Mouse (Mus musculus) spleen, postnatal 36 days (tissue): ENCODE measurements around the gene Fcho1.
A peak's percentile ranks its signal among the peaks of the same experiment; 100 is the strongest.
"Not testable (repeated sequence)": the region's sequence is repeated elsewhere in the genome, so short reads cannot be mapped to it uniquely, and the experiment has no call there.

ENCODE experiments used
- DNase-seq, 2 experiments: peaks; one replicate each; pipeline ENCODE4 v3.0.0; 2022; ENCODE audit warnings: low spot score in 2 of 2, mixed read lengths in 1 of 2

The Fcho1 gene

GRCm38 (mm10) chr8:71725122-71725924, at the start of gene Fcho1:
Fcho1 (minus strand) TSS chr8:71725716.
- peak; percentile 88 to 91 for DNase-seq

- no peak for DNase-seq
These were observed 45.8 kb upstream of the Fcho1 start for GRCm38 (mm10) chr8:71771336-71771735.

- DNase-seq: no peak
These were observed 33.3 kb upstream of the Fcho1 start for GRCm38 (mm10) chr8:71758816-71759215.

DNA sequence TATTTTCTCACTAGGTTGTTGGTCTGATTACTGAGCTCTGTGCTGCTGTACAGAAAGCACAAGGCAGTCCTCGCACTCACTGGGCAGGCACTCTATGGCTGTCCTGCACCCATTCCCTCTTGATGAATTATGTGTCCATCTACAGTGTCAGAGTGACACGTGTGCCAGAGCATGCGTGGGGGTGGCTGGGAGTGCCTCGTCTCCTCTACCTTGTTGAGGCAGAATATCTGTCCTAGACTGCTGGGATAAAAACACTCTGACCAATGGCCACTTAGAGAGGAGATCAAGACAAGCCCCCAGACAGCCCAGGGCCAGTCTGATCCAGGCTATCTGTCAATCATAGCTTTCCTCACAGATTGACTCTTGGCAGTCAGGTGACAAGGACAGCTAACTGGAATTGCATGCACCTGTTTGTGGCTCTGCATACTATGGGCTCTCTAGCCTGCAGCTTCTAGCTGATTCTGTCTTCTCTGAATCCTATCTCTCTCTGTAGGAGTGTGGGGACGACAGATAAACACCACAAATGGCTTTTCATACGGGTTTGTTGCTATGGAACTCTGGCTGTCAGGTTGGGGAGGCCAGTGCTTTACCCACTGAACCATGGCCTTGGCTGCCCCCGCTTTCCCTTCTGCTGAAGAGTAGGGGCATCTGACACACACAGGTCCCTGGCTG, 27.5 kb upstream of the Fcho1 start:
- not testable (repeated sequence) for DNase-seq

- not testable (repeated sequence) for DNase-seq
These were observed 26.7 kb upstream of the Fcho1 start for GRCm38 (mm10) chr8:71752263-71752662.

DNA sequence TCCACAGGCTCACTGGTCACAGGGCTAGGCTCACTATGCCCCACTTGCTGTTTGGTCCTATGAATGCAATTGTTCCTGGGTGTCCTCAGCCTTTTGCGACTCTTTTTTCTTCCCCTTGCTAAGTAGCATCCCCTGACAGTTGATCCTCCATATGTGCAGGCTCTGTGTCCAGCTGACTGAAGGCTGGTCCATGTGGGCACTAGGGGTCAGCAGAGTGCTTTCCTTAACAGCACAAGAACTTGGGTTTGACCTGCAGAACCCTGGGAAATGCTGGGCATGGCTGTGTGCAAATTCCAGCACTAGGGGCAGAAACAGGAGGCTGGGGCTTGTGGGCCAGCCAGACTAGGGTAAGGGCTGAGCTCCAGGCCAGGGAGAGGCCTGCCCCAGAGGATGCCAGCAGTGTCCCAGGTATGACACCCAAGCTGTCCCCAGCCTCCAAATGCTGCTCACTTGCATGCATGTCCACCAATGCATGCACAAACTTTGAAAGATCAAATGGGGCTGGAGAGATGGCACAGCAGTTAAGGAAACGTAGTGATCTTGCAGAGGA, 25.9 kb upstream of the Fcho1 start:
- peak; percentile 38 to 41 for DNase-seq

GRCm38 (mm10) chr8:71749321-71750075, 24.0 kb upstream of the Fcho1 start:
- not testable (repeated sequence) for DNase-seq

DNA sequence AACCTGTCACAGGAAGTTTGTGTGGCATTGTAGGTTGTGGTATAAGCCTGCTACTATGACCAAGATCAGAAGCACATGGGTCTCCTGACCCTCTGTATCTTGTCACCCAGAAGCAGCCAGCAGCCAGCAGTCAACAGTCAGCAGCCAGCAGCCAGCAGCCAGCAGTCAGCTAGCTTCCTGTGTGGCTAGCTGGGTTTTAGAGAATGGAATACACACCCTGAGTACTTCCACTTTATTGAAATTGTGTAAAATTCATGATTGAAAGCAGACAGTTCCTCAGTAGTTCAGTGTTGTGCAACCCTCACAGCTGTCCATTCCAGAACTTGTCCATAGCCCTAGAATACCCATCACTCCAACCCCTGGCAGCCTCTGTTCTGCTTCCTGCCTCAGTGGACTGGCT, 21.6 kb upstream of the Fcho1 start:
- not testable (repeated sequence) for DNase-seq

DNA sequence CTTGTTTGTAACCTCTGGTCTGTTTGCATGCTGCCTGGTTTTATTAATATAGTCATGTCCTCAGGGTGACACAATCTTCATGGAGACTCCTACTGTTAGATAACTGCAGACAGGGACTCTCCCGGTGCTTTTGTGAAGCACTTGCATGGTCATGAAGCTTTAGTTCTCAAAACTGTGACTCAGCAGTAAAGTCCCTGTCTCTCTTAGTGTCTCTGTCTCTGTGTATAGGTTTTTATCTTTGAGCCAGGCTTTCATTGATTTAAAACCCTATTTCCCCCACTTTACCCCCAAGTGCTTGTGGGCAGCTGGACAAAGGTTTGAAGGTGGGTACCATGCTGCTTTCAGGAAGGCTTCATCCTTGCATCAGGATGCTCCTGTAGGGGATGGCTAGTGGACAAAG, 19.8 kb upstream of the Fcho1 start:
- no peak for DNase-seq

DNA sequence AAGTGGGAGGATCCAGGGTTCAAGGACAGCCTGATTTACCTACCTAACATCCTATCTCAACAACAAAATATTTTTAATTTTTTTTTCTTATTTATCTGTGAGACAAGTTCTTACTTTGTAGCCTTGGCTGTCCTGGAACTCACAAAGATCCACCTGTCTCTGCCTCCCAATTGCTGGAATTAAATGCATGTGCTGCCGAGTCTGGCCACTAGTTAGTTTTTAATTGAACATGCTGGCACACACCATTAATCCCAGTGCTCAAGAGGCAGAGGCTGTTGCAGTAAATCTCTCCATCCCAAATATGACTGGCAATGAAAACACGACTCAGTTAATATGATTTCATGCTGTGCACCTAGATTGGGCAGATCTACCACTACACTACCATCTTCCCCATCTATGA, 17.3 kb upstream of the Fcho1 start:
- DNase-seq: no peak

DNA sequence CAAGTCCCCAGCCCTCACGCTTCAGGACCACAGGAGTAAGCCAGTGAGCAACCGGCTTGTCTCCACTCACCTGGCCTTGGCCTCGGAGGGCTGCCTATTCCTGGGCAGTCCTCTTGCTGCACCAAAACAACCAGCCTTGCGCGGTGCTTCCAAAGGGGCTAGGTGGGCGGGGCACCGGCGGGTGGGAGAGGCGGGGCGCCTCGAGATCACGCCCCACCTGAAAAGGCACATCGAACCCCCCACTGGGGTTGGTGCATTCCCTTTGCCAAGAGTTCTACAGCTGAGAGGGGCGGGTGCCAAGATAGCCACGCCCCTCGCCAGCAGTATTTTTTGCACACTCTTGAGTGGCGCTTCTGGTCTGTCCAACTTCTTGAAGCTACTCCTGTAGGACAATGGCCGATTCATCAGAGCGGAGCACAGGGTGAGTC, 16.2 kb upstream of the Fcho1 start:
- DNase-seq: no peak

DNA sequence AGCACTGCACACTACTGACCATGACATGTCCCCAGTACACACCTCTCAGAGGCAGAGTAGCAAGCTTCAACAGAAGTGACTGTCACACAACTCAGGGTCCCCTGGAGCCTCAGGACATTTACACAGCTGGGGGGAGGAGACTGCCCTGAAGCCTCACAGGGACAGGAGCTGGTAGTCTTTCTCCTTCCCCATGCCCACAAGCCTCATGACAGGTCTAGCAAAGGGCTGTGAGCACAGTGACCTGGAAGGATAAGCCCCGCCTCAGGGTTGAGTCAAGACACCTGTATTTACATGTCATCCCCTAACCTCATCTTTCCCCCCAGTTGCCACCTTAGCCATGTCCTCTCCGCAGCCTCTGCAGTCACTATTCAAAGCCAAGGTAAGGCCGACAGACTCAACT, 15.7 kb upstream of the Fcho1 start:
- DNase-seq: no peak

DNA sequence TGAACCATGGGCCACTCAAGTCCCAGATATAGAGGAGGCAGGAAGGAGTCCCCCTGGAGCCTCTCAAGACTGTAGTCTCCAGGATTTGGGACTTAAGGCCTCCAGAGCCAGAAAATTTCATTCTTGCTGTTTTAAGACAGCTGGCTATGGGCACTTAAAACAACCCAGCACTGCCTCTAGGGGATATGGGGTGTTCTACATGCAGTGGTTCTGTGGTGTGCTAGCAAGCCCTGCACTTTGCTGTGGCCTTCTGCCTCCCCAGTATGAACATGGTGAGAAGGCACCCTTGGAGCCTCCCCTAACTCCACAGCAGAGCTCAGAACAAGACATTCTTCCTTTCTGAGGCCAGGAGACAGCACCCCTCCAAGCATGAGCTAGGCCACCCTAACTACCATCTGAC, 12.8 kb upstream of the Fcho1 start:
- DNase-seq: not testable (repeated sequence)

GRCm38 (mm10) chr8:71731652-71732230, 6.2 kb upstream of the Fcho1 start:
- DNase-seq: peak; percentile 76 to 77

- peak in 1 of 2 experiments; percentile 26 for DNase-seq
These were observed 3.5 kb upstream of the Fcho1 start for GRCm38 (mm10) chr8:71728826-71729620.

DNA sequence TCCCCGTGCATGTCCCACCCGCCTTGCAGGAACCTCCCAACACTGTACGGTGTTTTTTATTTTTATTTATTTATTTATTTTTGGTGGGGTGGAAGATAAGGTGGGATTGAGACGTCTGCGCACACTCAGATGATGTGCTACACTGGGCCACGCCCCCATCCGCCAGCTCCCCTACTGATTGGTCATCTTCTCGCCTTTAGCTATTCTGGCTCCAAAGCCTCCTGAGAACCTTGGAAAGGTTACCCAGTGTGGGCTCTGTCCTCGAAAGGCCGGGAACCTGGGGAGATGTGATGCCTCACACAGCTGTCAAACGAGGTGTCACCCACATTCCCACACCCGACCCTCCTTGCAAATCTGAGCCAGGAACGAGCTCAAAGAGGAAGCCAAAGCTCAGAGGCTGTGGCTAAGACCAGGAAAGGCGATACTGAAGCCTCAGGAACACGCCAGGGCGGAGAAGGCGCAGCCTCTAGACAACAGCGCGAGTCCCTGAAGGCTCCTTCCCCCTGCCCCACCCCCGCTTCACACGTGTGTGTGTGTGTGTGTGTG, 2.8 kb upstream of the Fcho1 start:
- peak in 1 of 2 experiments; percentile 34 for DNase-seq

GRCm38 (mm10) chr8:71724389-71724788, 1.1 kb downstream of the Fcho1 start:
- DNase-seq: no peak

- peak; percentile 92 for DNase-seq
These were observed 2.4 kb downstream of the Fcho1 start for GRCm38 (mm10) chr8:71723047-71723551.

GRCm38 (mm10) chr8:71719928-71720457, 5.5 kb downstream of the Fcho1 start:
- no peak for DNase-seq

DNA sequence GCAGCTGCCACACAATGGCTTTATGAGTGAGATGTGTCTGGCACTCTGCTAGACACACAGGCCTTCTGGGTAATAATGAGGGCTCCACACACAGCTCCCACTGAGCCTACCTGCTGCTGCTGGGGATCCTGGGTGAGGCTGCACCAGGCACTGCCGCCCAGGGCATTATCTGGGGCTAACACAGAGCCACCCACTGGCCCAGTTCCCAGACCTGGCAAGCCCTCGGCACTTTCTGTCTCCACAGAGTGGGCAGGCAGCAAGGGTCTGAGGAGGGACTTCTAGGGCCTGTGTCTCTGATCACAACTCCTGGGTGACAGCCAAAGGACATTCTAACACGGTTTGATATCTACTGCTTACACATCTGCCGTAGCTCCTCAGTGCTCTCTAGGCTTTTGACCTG, 6.3 kb downstream of the Fcho1 start:
- peak; percentile 68 to 77 for DNase-seq
